Mouse (Mus musculus): ENCODE results near the gene Vapb. TPM values are rescaled to one million over a fixed set of nuclear protein-coding genes. Genes with fewer than 3 reads are reported as not detected.
A peak's percentile ranks its signal among the peaks of the same experiment; 100 is the strongest.

The Vapb gene
- polyA plus RNA-seq, 1 experiment from 2014 or later, result 20.3 TPM

GRCm38 (mm10) chr2:173755433-173756144 is 18.3 kb downstream of the Vapb start:
- H3K9me3 ChIP-seq (ENCODE audit: control insufficient read depth, low read length), result no peaks in the 10 kb centered on the region
- no peak overlapping the region for H3K27ac ChIP-seq (ENCODE audit: low read length)
- 40% methylated on average over 8 of the region's 8 CpGs for WGBS
- H3K4me3 ChIP-seq (replicated peaks; ENCODE audit: low read length), result no peak overlapping the region
- H3K4me2 ChIP-seq (ENCODE audit: low read length), result no peak overlapping the region
- no peak overlapping the region for H3K9ac ChIP-seq (replicated peaks; ENCODE audit: low read depth, low read length)
- H3K36me3 ChIP-seq (ENCODE audit: control insufficient read depth, insufficient read depth), result no peaks in the 10 kb centered on the region
- H3K4me1 ChIP-seq (replicated peaks; ENCODE audit: control insufficient read depth, insufficient read depth, low read length), result peaks cover 8% of the 10 kb centered on the region; the same call in 1 of the 2 replicates
- no peaks in the 10 kb centered on the region for H3K27me3 ChIP-seq (replicated peaks; ENCODE audit: control insufficient read depth, insufficient read depth, low read length)
- peak; percentile 18; the same call in 1 of the 2 replicates for ATAC-seq

DNA sequence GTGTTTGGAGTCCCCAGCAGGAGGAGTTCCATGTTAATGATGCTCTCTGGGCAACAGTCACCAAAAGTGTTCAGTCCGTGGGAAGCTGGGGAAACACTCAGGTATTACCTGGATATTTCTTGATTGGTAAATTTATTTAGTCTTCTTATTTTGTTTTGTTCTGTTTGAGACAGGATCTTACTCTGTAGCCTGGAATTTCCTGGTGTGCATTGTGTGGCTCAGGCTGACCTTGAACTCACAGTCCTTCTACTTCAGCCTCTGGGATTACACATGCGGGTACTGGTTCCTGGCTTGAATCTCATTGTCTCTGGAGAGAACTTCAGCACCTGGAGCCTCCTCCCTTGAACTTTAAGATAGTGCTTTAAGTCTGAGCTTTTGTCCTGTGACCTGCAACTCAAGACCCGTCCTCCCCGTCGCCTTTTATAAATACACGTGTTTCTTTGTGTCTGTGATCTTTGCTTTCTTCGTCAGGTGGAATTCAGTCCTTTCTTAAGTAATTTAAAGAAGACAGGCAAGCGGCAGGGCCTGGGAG is 20.4 kb downstream of the Vapb start:
- Histone ChIP-seq H3K4me3 (replicated peaks; ENCODE audit: low read length) (no peak overlapping the region), H3K27ac (ENCODE audit: low read length) (no peak overlapping the region), H3K4me2 (ENCODE audit: low read length) (no peak overlapping the region), H3K27me3 (replicated peaks; ENCODE audit: control insufficient read depth, insufficient read depth, low read length) (no peaks in the 10 kb centered on the region), H3K9ac (replicated peaks; ENCODE audit: low read depth, low read length) (no peak overlapping the region), H3K36me3 (ENCODE audit: control insufficient read depth, insufficient read depth) (no peaks in the 10 kb centered on the region), H3K4me1 (replicated peaks; ENCODE audit: control insufficient read depth, insufficient read depth, low read length) (peaks cover 12% of the 10 kb centered on the region; the same call in 1 of the 2 replicates), H3K9me3 (ENCODE audit: control insufficient read depth, low read length) (no peaks in the 10 kb centered on the region)
- ATAC-seq, result no peak
- 85% methylated on average over 8 of the region's 8 CpGs for WGBS

DNA sequence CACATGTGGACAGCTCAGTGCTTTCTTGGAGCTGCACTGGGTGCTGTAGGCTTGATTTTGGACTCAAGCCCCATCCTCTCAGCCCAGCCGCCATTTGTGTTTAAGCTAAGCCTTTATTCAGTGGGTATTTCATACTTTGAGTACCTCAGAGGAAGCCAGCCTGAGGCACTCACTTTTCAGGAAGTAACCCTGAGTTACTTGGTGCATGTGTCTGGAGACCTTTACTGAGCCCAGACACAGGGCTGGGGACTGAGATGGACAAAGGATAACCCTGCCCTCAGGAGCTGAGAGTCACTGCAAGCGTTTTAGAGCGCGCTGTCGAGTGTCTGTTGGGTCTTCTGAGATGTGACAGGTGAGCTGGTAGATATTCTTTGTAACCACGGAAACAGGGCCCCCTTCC is 23.3 kb downstream of the Vapb start:
- WGBS, result 91% methylated on average over 6 of the region's 6 CpGs
- Histone ChIP-seq H3K4me2 (ENCODE audit: low read length) (no peak overlapping the region), H3K4me1 (replicated peaks; ENCODE audit: control insufficient read depth, insufficient read depth, low read length) (peaks cover 15% of the 10 kb centered on the region), H3K27ac (ENCODE audit: low read length) (no peak overlapping the region), H3K4me3 (replicated peaks; ENCODE audit: low read length) (no peak overlapping the region), H3K9me3 (ENCODE audit: control insufficient read depth, low read length) (no peaks in the 10 kb centered on the region), H3K9ac (replicated peaks; ENCODE audit: low read depth, low read length) (no peak overlapping the region), H3K36me3 (ENCODE audit: control insufficient read depth, insufficient read depth) (no peaks in the 10 kb centered on the region), H3K27me3 (replicated peaks; ENCODE audit: control insufficient read depth, insufficient read depth, low read length) (no peaks in the 10 kb centered on the region)
- no peak for ATAC-seq

- H3K9ac ChIP-seq (replicated peaks; ENCODE audit: low read depth, low read length), result no peak overlapping the region
- ATAC-seq, result no peak
- no peaks in the 10 kb centered on the region for H3K36me3 ChIP-seq (ENCODE audit: control insufficient read depth, insufficient read depth)
- peaks cover 23% of the 10 kb centered on the region for H3K4me1 ChIP-seq (replicated peaks; ENCODE audit: control insufficient read depth, insufficient read depth, low read length)
- no peak overlapping the region for H3K4me3 ChIP-seq (replicated peaks; ENCODE audit: low read length)
- H3K4me2 ChIP-seq (ENCODE audit: low read length), result no peak overlapping the region
- H3K27me3 ChIP-seq (replicated peaks; ENCODE audit: control insufficient read depth, insufficient read depth, low read length), result no peaks in the 10 kb centered on the region
- no peaks in the 10 kb centered on the region for H3K9me3 ChIP-seq (ENCODE audit: control insufficient read depth, low read length)
- H3K27ac ChIP-seq (ENCODE audit: low read length), result no peak overlapping the region
- WGBS, result 60% methylated on average over 3 of the region's 3 CpGs
These were observed 27.3 kb downstream of the Vapb start for GRCm38 (mm10) chr2:173764629-173765028.

- no peaks in the 10 kb centered on the region for H3K27me3 ChIP-seq (replicated peaks; ENCODE audit: control insufficient read depth, insufficient read depth, low read length)
- no peaks in the 10 kb centered on the region for H3K36me3 ChIP-seq (ENCODE audit: control insufficient read depth, insufficient read depth)
- H3K4me1 ChIP-seq (replicated peaks; ENCODE audit: control insufficient read depth, insufficient read depth, low read length), result peaks cover 38% of the 10 kb centered on the region
- no peak for ATAC-seq
- WGBS, result 69% methylated on average over 8 of the region's 8 CpGs
- H3K9me3 ChIP-seq (ENCODE audit: control insufficient read depth, low read length), result no peaks in the 10 kb centered on the region
- H3K4me2 ChIP-seq (ENCODE audit: low read length), result no peak overlapping the region
- no peak overlapping the region for H3K9ac ChIP-seq (replicated peaks; ENCODE audit: low read depth, low read length)
- H3K27ac ChIP-seq (ENCODE audit: low read length), result peak overlapping the region; percentile 14; the same call in 1 of the 2 replicates
- H3K4me3 ChIP-seq (replicated peaks; ENCODE audit: low read length), result no peak overlapping the region
These were observed 30.8 kb downstream of the Vapb start for GRCm38 (mm10) chr2:173767959-173768595.

GRCm38 (mm10) chr2:173769183-173769582 is 31.9 kb downstream of the Vapb start:
- H3K4me3 ChIP-seq (replicated peaks; ENCODE audit: low read length), result no peak overlapping the region
- H3K27me3 ChIP-seq (replicated peaks; ENCODE audit: control insufficient read depth, insufficient read depth, low read length), result no peaks in the 10 kb centered on the region
- no peaks in the 10 kb centered on the region for H3K9me3 ChIP-seq (ENCODE audit: control insufficient read depth, low read length)
- no peak overlapping the region for H3K9ac ChIP-seq (replicated peaks; ENCODE audit: low read depth, low read length)
- no peak overlapping the region for H3K4me2 ChIP-seq (ENCODE audit: low read length)
- H3K4me1 ChIP-seq (replicated peaks; ENCODE audit: control insufficient read depth, insufficient read depth, low read length), result peaks cover 44% of the 10 kb centered on the region
- WGBS, result 51% methylated on average over 10 of the region's 10 CpGs
- peak overlapping the region; percentile 81 for H3K27ac ChIP-seq (ENCODE audit: low read length)
- peak; percentile 61 for ATAC-seq
- no peaks in the 10 kb centered on the region for H3K36me3 ChIP-seq (ENCODE audit: control insufficient read depth, insufficient read depth)

GRCm38 (mm10) chr2:173770620-173771019 is 33.3 kb downstream of the Vapb start:
- Histone ChIP-seq H3K4me3 (replicated peaks; ENCODE audit: low read length) (no peak overlapping the region), H3K27me3 (replicated peaks; ENCODE audit: control insufficient read depth, insufficient read depth, low read length) (no peaks in the 10 kb centered on the region), H3K4me2 (ENCODE audit: low read length) (no peak overlapping the region), H3K9me3 (ENCODE audit: control insufficient read depth, low read length) (no peaks in the 10 kb centered on the region), H3K9ac (replicated peaks; ENCODE audit: low read depth, low read length) (no peak overlapping the region), H3K4me1 (replicated peaks; ENCODE audit: control insufficient read depth, insufficient read depth, low read length) (peaks cover 42% of the 10 kb centered on the region), H3K36me3 (ENCODE audit: control insufficient read depth, insufficient read depth) (no peaks in the 10 kb centered on the region), H3K27ac (ENCODE audit: low read length) (no peak overlapping the region)
- no peak for ATAC-seq
- WGBS, result 68% methylated on average over 5 of the region's 5 CpGs

- Histone ChIP-seq H3K4me3 (replicated peaks; ENCODE audit: low read length) (no peak overlapping the region), H3K9me3 (ENCODE audit: control insufficient read depth, low read length) (no peaks in the 10 kb centered on the region), H3K36me3 (ENCODE audit: control insufficient read depth, insufficient read depth) (no peaks in the 10 kb centered on the region), H3K4me2 (ENCODE audit: low read length) (no peak overlapping the region), H3K9ac (replicated peaks; ENCODE audit: low read depth, low read length) (no peak overlapping the region), H3K4me1 (replicated peaks; ENCODE audit: control insufficient read depth, insufficient read depth, low read length) (peaks cover 46% of the 10 kb centered on the region), H3K27ac (ENCODE audit: low read length) (no peak overlapping the region), H3K27me3 (replicated peaks; ENCODE audit: control insufficient read depth, insufficient read depth, low read length) (no peaks in the 10 kb centered on the region)
- no peak for ATAC-seq
- WGBS, result 24% methylated on average over 8 of the region's 8 CpGs
These were observed 34.4 kb downstream of the Vapb start for GRCm38 (mm10) chr2:173771706-173772105.

GRCm38 (mm10) chr2:173775556-173775955 is 38.2 kb downstream of the Vapb start:
- Histone ChIP-seq H3K4me2 (ENCODE audit: low read length) (no peak overlapping the region), H3K36me3 (ENCODE audit: control insufficient read depth, insufficient read depth) (peaks cover 5% of the 10 kb centered on the region), H3K27ac (ENCODE audit: low read length) (no peak overlapping the region), H3K4me3 (replicated peaks; ENCODE audit: low read length) (no peak overlapping the region), H3K27me3 (replicated peaks; ENCODE audit: control insufficient read depth, insufficient read depth, low read length) (no peaks in the 10 kb centered on the region), H3K9me3 (ENCODE audit: control insufficient read depth, low read length) (no peaks in the 10 kb centered on the region), H3K9ac (replicated peaks; ENCODE audit: low read depth, low read length) (no peak overlapping the region), H3K4me1 (replicated peaks; ENCODE audit: control insufficient read depth, insufficient read depth, low read length) (peaks cover 37% of the 10 kb centered on the region)
- 38% methylated on average over 3 of the region's 3 CpGs for WGBS
- ATAC-seq, result peak; percentile 14; the same call in 1 of the 2 replicates

Data from forebrain, embryonic 16.5 days (tissue).